Mouse (Mus musculus) ES-Bruce4 (cell line): Measurements from ENCODE around the gene Tagap.
"Not testable (repeated sequence)": the region's sequence is repeated elsewhere in the genome, so short reads cannot be mapped to it uniquely, and the experiment has no call there.

Source experiments
- CTCF ChIP-seq: IDR thresholded peaks from one replicate; pipeline ENCODE4 v1.8.1; 2011; ENCODE audit warnings: low read depth, low read length
- EP300 ChIP-seq: IDR thresholded peaks from 2 replicates; pipeline ENCODE4 v1.6.1; 2011; ENCODE audit warnings: low read depth, low read length; ENCODE audit not compliant: insufficient read depth
- POLR2A ChIP-seq: IDR thresholded peaks from one replicate; pipeline ENCODE4 v1.8.1; 2011; ENCODE audit warnings: low read length; ENCODE audit not compliant: insufficient read depth

GRCm38 (mm10) chr17:7969782-7970181 is 44.0 kb downstream of the Tagap start:
- TF ChIP-seq EP300, CTCF, POLR2A: not testable (repeated sequence)
